Mouse (Mus musculus) induced T-regulatory cell, adult 2 months (primary cell): ENCODE data around the gene Rab44.
"Not testable (repeated sequence)": the region's sequence is repeated elsewhere in the genome, so short reads cannot be mapped to it uniquely, and the experiment has no call there.

Source experiments
- DNase-seq: peaks from one replicate; pipeline ENCODE4 v3.0.0-alpha.2; 2012; ENCODE audit warnings: low read depth

Rab44 gene

DNA sequence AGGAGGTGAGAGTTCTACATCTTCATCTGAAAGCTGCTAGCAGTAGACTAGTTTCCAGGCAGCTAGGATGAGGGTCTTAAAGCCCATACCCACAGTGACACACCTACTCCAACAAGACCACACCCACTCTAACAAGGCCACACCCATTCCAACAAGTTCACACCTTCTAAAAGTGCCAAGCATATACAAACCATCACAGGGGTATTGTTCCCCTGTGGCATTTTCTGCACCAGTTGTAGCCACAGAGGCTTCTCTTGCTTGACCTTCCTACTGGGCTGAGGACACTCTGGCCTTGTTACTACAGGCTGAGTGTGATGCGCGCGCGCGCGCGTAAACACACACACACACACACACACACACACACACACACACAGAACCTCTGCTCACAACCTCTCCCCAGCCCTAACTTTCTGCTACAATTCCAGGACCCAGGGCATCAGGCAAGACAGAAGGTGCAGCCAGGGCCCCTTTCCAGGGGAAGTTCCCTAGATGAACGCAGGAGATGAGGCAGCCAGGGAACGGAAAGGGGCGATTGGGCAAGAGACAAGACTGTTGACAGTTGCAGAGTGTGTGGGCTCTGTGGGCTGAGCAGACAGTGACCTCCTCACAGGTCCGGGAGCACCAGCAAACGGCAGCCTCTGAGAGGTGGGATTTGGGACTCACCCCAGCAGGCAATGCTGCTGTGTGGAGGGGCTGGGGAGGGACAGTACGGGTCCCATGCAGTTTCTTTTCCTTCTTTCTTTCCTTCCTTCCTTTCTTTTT is at the start of gene Rab44:
Gene Rab44 (plus strand): TSS at position 555 of the 762 bp plus-strand sequence.
- DNase-seq, result no peak

- DNase-seq, result peak; percentile 88
These were observed 48.6 kb upstream of the Rab44 start for GRCm38 (mm10) chr17:29065245-29065940.

DNA sequence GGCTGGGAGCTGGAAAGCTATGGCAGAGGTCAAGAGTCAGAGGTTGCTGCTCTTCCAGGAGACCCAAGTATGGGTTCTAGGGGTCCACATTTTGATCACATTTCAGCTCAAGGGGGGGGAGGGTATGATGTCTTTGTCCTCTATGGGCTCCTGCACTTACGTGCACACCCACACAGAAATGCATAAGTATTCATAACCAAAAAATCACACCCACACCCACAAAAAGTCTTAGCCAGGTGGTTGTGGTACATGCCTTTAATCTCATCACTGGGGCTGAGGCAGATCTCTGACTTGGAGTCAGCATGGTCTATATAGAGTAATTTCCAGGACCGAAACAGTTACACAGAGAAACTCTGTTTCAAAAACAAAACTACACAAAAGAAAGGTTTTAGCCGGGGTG is 48.0 kb upstream of the Rab44 start:
- peak; percentile 78 for DNase-seq

- DNase-seq, result not testable (repeated sequence)
These were observed 46.5 kb upstream of the Rab44 start for GRCm38 (mm10) chr17:29067416-29067815.

DNA sequence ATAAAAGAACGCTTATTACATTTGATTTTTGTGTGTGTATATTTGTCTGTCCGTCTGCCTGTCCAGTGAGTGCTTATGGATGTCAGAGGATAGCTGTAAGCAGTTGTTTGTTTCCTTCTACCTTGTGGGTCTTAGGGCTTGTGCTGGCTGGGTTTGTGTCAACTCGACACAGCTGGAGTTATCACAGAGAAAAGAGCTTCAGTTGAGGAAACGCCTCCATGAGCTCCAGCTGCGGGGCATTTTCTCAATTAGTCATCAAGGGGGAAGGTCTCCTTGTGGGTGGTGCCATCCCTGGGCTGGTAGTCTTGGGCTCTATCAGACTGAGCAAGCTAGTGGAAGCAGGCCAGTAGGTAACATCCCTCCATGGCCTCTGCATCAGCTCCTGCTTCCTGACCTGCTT is 46.1 kb upstream of the Rab44 start:
- no peak for DNase-seq

DNA sequence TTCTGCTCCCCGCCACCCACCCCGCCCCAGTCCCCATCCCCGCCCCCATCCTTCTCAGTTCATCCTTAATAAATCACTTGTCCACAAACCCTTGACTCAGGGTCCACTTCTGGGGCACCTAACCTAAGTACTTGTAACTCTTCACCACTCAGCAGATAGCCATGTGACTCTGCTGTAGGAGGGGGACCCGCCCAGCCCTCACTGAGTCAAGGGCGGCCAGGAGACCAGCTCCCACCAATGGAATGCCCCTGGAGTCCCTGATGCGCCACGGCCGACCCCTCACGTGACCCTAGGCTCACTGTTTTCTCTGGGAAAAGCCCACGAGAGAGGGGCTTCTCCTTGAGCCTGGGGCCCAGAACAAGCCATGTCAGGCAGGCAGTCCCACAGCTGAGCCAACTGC is 44.9 kb upstream of the Rab44 start:
- no peak for DNase-seq

GRCm38 (mm10) chr17:29071820-29072219 is 42.1 kb upstream of the Rab44 start:
- DNase-seq, result no peak

- peak; percentile 52 for DNase-seq
These were observed 41.1 kb upstream of the Rab44 start for GRCm38 (mm10) chr17:29072701-29073307.

DNA sequence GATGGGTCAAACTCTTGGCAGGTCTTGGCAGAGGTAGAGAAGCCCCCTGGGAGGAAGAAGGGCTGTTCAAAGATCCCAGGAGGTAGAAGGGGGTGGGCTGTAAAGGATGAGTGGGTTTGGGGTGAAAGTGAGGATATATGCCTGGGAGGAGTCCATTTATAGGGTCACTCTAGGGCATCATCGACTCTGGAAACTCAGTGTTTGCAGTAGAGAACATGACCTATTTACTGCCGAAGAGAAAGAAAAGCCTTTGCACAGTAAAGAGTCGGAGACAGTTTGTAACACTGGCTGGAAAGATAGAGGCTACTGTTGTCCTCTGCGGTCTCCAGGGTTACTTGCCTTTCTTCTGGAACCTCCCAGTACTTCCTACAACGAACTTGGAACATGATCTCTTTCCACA is 40.6 kb upstream of the Rab44 start:
- no peak for DNase-seq

DNA sequence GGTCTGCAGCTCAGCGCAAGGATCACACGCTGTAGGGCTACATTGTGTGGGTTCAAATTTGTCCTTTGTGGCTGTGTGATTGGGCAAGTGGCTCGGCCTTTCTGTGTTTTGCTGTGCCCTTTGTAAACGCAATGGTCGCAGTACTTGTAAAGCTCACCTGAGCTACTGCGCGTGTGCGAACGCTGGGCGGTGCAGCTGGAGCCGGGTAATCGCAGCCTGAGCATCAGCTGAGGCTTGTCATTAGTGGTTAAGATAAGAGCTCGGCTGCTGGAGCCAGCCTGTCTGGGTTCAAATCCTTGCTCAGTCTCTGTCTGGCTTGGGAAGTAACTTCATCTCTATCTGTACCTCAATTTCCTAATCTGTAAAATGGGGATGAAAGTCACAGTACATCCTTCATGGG is 39.9 kb upstream of the Rab44 start:
- no peak for DNase-seq

GRCm38 (mm10) chr17:29076235-29076634 is 37.7 kb upstream of the Rab44 start:
- no peak for DNase-seq

DNA sequence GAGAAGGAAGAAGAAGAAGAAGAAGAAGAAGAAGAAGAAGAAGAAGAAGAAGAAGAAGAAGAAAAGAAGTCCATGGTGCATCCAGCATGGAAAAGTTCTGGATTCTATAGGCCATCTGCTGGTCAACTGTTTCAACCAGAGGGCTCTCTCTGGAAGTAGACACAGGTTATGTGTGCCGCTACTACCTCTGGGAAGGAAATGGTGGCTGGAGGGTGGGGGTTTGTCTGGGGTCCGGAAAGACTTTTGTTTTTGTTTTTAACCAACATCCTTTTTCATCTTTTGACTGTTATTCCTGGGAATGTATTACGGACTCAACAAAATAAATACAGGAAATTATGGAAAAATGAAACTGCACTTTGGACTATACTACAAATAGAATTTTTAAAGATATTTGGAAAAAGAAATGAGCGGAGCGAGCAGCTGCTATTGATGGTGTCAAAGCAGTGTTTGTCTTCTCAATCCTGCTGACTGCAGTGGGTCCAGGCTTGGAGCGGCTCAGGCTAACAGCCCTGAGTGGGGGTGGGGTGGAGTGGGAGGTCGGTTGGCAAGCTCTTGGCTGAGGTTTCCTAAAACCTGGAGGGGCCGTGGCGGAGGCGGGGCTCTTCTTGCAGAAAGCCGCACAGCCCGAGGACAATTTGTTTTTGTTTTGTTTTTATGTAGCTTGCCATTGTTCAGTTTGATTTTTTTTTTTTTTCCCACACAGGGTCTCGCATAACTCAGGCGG is 36.0 kb upstream of the Rab44 start:
- peak; percentile 62 for DNase-seq

- DNase-seq, result peak; percentile 59
These were observed 35.2 kb upstream of the Rab44 start for GRCm38 (mm10) chr17:29078519-29079383.

- peak; percentile 64 for DNase-seq
These were observed 33.0 kb upstream of the Rab44 start for GRCm38 (mm10) chr17:29080758-29081617.

GRCm38 (mm10) chr17:29081618-29082381 is 32.1 kb upstream of the Rab44 start:
- DNase-seq, result peak; percentile 87

DNA sequence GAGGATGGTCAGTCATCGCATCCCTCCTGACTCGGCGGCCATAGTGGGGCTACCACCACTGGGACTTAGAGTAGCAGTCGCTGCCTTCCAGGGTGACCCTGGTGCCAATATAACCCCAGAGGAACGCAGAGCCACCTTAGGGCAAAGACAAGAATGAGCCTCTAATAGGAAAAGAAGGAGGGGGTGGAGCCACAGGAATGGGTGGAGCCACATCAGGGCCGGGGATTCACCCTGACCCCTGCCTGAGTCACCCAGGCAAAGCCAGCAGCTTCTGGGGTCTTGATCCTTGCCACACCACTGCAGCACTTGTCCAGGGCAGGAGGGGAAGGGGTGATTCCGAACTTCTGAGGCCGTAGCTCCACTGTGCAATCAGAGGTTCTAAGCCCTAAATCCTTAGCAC is 30.4 kb upstream of the Rab44 start:
- DNase-seq, result no peak

- DNase-seq, result no peak
These were observed 29.3 kb upstream of the Rab44 start for GRCm38 (mm10) chr17:29084656-29085055.

DNA sequence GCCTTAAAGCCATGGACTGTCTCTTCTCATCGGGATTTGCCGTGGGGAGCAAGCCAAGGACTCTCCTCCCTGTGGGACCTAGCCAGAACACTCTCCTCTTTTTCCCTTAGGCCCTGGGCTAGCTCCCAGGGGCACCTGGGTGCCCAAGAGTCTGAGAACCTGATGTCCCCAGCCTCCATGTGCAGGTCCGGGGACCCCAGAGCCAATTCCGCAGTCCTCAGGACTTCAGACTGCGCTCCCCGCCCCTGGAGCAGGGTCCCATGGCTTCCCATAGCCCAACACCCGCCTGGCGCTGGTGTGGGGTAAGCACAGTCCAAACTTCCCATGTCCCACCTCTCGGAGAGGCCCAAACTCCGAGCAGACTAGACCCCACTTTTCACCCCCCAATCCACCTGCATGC is 28.7 kb upstream of the Rab44 start:
- no peak for DNase-seq

DNA sequence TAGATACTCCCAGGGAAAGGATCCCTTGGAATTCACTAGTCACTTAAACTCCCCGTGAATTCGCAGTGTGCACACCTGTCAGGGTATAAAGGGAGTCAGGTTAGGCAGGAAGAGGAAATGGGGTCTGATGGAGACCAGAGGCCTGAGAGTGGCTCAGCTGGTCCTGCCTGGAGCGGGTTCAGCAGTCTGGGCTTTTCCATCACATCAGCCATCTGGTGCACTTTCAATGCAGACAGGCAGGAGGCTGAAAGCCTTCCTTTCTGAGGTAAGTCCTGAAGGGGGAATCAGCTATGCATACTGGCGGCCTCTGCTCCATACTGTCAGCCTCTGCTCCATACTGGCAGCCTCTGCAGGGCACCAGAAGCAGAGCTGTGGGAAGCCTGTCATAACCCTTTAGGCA is 27.0 kb upstream of the Rab44 start:
- DNase-seq, result no peak

GRCm38 (mm10) chr17:29090776-29091175 is 23.2 kb upstream of the Rab44 start, which contains the start of gene Cdkn1a:
TSS of gene Cdkn1a (plus strand) at chr17:29090976.
- no peak for DNase-seq
